Mouse (Mus musculus) midbrain, embryonic 16.5 days (tissue): ENCODE data around the gene Snx20. TPM values are rescaled to one million over a fixed set of nuclear protein-coding genes. Genes with fewer than 3 reads are reported as not detected.
A peak's percentile ranks its signal among the peaks of the same experiment; 100 is the strongest.

ENCODE experiments used
- ATAC-seq: fragments of 200-750 bp; cut with Nextera tagmentation; 2 replicates; pipeline ENCODE4 v1.8.0; 2017; ENCODE audit warnings: moderate TSS enrichment
- H3K27ac ChIP-seq: fragments of 300-500 bp; sonication (generic); 2 replicates; pipeline ENCODE4 v1.5.1; 2014; ENCODE audit warnings: mild to moderate bottlenecking, low read length, mixed read lengths
- H3K27me3 ChIP-seq: fragments of 300-500 bp; sonication (generic); 2 replicates; pipeline ENCODE4 v1.6.1; 2014; ENCODE audit warnings: low read depth, low read length, mixed read lengths; ENCODE audit not compliant: control insufficient read depth, insufficient read depth
- H3K36me3 ChIP-seq: fragments of 300-500 bp; sonication (generic); 2 replicates; pipeline ENCODE4 v1.6.1; 2014; ENCODE audit warnings: mild to moderate bottlenecking, low read length, moderate library complexity, mixed read lengths; ENCODE audit not compliant: control insufficient read depth, insufficient read depth
- H3K4me1 ChIP-seq: fragments of 300-500 bp; sonication (generic); 2 replicates; pipeline ENCODE4 v1.6.1; 2014; ENCODE audit warnings: mild to moderate bottlenecking, low read length, mixed read lengths; ENCODE audit not compliant: control insufficient read depth, insufficient read depth
- H3K4me2 ChIP-seq: fragments of 300-500 bp; sonication (generic); 2 replicates; pipeline ENCODE4 v1.6.1; 2014; ENCODE audit warnings: mild to moderate bottlenecking, low read length, mixed read lengths
- H3K4me3 ChIP-seq: fragments of 300-500 bp; sonication (generic); 2 replicates; pipeline ENCODE4 v1.5.1; 2014; ENCODE audit warnings: low read depth, mild to moderate bottlenecking, low read length, moderate library complexity, mixed read lengths
- H3K9ac ChIP-seq: fragments of 300-500 bp; sonication (generic); 2 replicates; pipeline ENCODE4 v1.6.1; 2014; ENCODE audit warnings: low read depth, low read length, mixed read lengths
- H3K9me3 ChIP-seq: fragments of 300-500 bp; sonication (generic); replicated peaks from 2 replicates; pipeline ENCODE4 v1.6.1; 2014; ENCODE audit warnings: mild to moderate bottlenecking, low read length, mixed read lengths; ENCODE audit not compliant: control insufficient read depth, poor library complexity, severe bottlenecking
- WGBS: fragments of 180-500 bp; shearing (Covaris S2); extraction: QIAGEN DNeasy Blood & Tissue Kit; methylation state at CpG from one replicate; pipeline ENCODE4 v1.1.7; 2014; 5-methylcytosine and 5-hydroxymethylcytosine counted together
- polyA plus RNA-seq: library from polyadenylated mRNA; unstranded; fragments of >200 nt; fragmentation: Nextera tagmentation; extraction: Ambion mirVana; gene quantifications from 2 replicates; pipeline ENCODE4 v1.2.1, GENCODE M21; 2015

Gene Snx20
- polyA plus RNA-seq, 1 experiment from 2014 or later = 1.5 TPM

DNA sequence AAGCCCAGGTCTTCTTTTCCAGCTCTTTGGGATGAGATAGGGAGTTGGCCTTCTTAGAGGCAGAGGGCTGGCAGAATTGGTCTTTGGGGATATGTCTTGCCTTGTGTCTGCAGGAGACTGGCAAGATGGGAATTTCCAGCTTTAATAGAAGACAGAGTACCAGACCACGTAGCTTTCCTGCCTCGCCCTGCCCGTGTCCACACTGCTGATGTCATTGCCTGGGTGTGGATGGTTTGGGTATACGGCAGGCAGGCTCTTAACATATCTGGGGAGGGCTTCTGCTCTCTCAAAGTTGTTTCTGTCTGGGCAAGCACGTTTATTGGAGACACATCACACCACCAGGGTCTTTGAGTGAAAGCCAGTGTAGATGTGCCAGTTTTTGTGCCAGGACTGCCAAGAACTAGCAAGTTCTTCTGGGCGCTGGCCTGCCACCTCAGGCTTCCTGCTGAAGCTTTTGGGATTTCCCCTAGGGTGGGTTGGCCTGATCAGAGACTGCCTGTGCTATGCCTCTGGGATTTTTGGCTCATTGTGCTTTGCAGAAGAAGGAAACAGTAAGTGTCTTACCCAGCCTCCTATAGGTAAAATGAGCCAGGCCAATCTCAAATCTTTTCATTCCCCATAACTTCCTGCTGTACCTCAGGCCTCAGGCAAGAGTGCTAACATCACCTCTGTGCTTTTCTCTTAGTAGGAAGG is 14.2 kb upstream of the Snx20 start:
- 83% methylated on average over 6 of the region's 6 CpGs for WGBS
- peaks cover 6% of the 10 kb centered on the region; the same call in 1 of the 2 replicates for H3K27me3 ChIP-seq
- no peaks in the 10 kb centered on the region for H3K4me1 ChIP-seq
- H3K4me2 ChIP-seq = no peak overlapping the region
- ATAC-seq = no peak
- H3K27ac ChIP-seq = no peak overlapping the region
- no peak overlapping the region for H3K4me3 ChIP-seq
- no peak overlapping the region for H3K9ac ChIP-seq
- H3K36me3 ChIP-seq = no peaks in the 10 kb centered on the region
- H3K9me3 ChIP-seq = no peaks in the 10 kb centered on the region

DNA sequence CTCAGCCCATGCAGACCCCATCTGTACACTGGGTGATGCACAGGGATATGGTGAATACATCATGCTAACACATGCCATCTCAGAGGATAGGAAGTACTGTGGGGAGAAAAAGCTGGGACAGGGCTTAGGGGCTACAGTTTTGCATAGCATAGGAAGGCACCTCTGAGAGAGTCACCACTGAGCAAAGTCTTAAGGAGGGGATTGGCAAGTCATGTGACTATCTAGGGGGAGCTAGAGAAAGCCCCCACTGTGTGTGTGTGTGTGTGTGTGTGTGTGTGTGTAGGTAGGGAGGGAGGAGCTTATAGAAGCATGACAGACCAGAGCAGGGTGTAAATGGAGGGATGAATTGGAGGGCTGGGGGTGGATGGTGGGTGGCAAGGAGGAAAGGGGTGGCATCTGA is 12.4 kb upstream of the Snx20 start:
- H3K4me3 ChIP-seq = no peak overlapping the region
- no peaks in the 10 kb centered on the region for H3K4me1 ChIP-seq
- H3K9me3 ChIP-seq = no peaks in the 10 kb centered on the region
- H3K4me2 ChIP-seq = no peak overlapping the region
- H3K27ac ChIP-seq = no peak overlapping the region
- H3K27me3 ChIP-seq = peaks cover 6% of the 10 kb centered on the region; the same call in 1 of the 2 replicates
- H3K9ac ChIP-seq = no peak overlapping the region
- no peak for ATAC-seq
- no peaks in the 10 kb centered on the region for H3K36me3 ChIP-seq

DNA sequence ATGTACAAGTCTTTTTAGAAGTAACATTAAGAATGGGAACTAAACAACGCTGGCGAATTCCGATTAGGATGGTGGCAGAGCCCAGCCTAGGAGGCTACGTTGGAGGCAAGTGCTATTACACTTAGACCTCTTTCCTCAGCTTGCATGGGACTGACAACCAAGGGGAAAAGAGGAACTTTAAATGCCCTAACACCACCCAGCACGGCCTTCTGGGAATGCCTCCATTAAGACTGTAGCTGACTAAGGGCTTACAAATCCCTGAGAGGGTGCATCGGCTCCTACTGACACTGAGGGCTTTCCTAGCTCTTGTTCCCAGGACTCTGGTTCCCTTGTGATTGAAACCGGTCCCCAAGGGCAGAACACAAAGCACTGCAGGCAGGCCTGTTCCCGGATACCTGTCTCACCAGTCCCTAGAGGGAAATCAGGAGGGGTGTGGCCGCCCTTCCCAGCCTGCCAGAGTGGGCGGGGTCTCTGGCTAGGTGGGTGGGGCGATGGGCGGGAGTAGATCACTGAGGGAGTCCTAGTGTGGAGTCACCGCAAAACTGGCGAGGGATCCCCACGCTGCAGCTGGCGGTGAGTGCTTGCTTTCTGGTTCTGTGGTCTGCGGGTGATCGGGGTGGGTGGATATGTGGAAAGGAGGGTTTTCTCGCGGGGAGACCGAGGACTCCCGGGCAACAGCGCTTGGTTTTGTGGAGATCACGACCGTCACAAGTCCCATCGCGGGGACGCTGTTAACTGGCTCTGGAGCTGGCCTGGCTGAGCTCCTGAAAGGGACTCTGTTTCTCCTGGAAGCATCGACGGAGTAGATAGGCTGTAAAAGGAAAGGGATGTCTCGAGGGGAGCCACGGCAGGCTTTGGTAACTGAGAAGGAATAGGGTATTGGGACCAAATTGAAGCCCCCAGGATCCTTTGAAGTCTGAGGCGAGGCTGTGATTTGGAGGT is 11.2 kb upstream of the Snx20 start, which contains the start of gene Nod2:
Gene Nod2 (plus strand): TSS at position 479 of the 942 bp plus-strand sequence.
- Histone ChIP-seq H3K36me3 (no peaks in the 10 kb centered on the region), H3K27ac (no peak within 1 kb of the TSS), H3K4me3 (peak within 1 kb of the TSS; percentile 11), H3K4me1 (no peaks in the 10 kb centered on the region), H3K9me3 (no peaks in the 10 kb centered on the region), H3K27me3 (peaks cover 6% of the 10 kb centered on the region; the same call in 1 of the 2 replicates), H3K9ac (0 out of 2 replicates have a peak within 1 kb of the TSS, but pooled peaks have one; percentile 2), H3K4me2 (peak within 1 kb of the TSS; percentile 45)
- ATAC-seq = no peak
- 9% methylated on average over 33 of the region's 33 CpGs for WGBS

DNA sequence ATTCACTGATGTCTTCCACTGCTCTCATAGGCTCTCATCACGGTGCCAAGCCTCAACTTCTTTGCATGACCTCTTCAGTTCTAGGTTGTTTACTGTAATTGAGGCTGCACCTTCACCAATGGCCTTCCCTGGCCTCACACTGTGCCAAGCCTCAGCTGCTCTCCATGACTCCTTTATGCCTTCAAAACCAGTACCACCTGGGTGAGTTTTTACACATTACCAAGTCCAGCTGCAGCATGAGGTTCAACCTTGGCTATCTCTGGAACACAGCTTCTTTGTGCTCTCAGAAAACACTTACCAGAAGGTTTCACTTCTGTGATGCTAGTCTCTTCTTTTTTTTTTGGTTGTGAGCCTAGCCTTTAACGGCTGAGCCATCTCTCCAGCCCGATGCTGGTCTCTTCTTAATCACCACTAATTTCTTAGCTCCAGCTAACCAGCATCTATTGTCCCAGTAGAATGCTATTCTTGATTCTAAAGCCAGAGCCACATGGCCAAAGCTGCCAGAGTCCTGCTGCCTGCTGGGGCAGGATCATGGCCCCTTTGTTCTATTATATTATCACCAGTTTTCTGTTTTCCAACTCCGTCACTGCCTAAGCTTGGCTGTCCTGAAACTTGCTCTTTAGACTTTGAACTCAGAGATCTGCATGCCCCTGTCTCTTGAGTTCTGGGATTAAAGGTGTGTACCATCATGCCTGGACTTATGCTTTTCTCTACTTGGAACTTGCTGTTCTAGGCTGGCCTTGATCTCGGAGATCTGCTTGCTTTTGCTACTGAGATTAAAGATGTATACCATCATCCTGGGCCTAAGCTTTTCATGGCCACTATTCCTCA is 7.0 kb upstream of the Snx20 start:
- peaks cover 2% of the 10 kb centered on the region; the same call in 1 of the 2 replicates for H3K27me3 ChIP-seq
- H3K4me2 ChIP-seq = no peak overlapping the region
- H3K4me3 ChIP-seq = no peak overlapping the region
- ATAC-seq = no peak
- no peak overlapping the region for H3K27ac ChIP-seq
- no peaks in the 10 kb centered on the region for H3K9me3 ChIP-seq
- no peaks in the 10 kb centered on the region for H3K36me3 ChIP-seq
- no peak overlapping the region for H3K9ac ChIP-seq
- H3K4me1 ChIP-seq = no peaks in the 10 kb centered on the region
- WGBS = 55% methylated on average over 5 of the region's 5 CpGs

DNA sequence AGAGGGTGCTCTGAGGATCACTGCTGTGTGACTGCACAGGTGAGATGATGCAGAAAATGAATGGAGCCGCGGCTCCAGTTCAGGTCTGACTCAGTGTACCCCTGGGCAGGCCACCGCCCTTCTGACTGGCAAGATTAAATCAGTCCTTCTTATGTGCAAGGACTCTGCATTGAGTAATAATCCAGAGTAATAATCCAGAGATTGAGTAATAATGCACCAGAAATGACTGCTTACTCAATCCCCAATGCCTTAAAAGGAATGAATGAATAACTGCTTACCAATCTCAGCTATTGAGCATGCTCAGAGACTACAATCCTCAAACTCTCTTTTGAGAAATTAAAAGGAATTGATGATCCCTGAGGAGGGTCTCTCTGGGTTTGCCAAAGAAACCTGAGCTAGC is 3.0 kb upstream of the Snx20 start:
- Histone ChIP-seq H3K4me1 (no peaks in the 10 kb centered on the region), H3K4me3 (no peak overlapping the region), H3K36me3 (no peaks in the 10 kb centered on the region), H3K9me3 (no peaks in the 10 kb centered on the region), H3K27me3 (no peaks in the 10 kb centered on the region), H3K27ac (no peak overlapping the region), H3K4me2 (no peak overlapping the region), H3K9ac (no peak overlapping the region)
- WGBS = 100% methylated on average over 3 of the region's 3 CpGs
- ATAC-seq = no peak

DNA sequence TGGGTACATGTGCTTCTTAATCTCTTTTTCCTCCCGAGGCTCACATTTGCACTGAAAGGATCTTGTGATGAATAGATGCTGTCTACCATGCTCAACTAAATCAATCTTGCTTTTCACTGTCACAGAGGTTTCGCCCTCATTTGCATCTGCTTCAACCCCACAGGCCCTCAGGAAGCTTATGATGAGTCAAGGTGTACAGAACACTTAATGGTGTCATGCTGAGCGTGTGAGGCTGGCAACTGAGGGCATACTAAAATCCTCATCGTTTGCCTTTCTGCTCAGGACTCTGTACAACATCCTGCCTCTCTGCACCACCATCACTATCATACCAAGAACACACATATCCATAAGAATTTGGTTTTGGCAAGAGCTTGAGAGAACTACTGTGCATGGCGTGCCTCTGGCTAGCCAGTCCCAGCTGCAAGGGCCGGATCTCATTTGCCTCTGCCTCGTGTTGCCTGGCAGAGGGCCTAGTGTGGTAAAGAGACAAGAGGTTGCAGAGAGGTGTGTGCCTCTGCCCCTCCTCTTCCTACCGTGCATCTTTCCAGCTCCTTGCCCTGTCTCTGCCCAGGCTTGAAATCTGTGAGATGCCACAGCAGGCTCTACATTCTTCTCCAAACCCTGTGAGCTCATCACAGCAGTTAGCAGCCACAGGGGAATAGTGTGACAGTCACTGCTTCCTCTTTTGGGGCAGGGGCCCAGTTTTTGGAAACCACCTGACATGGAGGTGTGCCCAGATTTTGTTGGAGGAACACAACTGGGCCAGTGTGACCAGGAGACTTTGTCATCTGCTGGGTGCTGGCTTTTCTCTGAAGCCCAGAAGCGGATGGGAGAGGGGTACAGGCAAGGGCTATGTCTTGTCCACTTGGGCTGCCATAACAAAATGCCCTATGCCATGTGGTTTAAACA is 1.4 kb upstream of the Snx20 start:
- ATAC-seq = no peak
- H3K4me3 ChIP-seq = no peak overlapping the region
- no peaks in the 10 kb centered on the region for H3K36me3 ChIP-seq
- no peak overlapping the region for H3K9ac ChIP-seq
- 68% methylated on average over 9 of the region's 9 CpGs for WGBS
- H3K4me1 ChIP-seq = no peaks in the 10 kb centered on the region
- H3K4me2 ChIP-seq = no peak overlapping the region
- no peaks in the 10 kb centered on the region for H3K9me3 ChIP-seq
- no peaks in the 10 kb centered on the region for H3K27me3 ChIP-seq
- no peak overlapping the region for H3K27ac ChIP-seq

DNA sequence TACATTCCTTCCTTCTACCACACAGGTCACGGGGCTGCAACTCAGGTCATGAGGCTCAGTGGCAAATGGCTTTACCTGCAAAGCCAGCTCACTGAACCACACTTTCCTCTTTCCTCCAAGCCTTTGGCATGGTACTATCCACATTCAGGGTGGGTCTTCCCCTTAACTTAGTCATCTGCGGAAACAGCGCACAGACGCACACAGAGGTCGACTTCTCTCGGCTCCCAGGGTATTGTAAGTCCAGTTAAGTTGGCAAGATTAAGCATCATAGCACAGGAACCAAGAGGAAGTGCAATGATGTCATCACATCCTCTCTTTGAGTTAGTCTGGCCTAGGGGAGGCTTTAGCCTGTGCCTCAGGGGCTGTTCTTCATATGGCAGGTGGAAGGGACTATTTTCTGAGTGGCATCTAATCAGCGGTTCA is 2.6 kb downstream of the Snx20 start:
- no peak overlapping the region for H3K9ac ChIP-seq
- H3K4me3 ChIP-seq = no peak overlapping the region
- H3K4me1 ChIP-seq = 0 out of 2 replicates have a peak, but pooled peaks cover 3% of the 10 kb centered on the region
- H3K27ac ChIP-seq = no peak overlapping the region
- ATAC-seq = no peak
- peaks cover 3% of the 10 kb centered on the region; the same call in 1 of the 2 replicates for H3K27me3 ChIP-seq
- no peaks in the 10 kb centered on the region for H3K9me3 ChIP-seq
- no peak overlapping the region for H3K4me2 ChIP-seq
- WGBS = 81% methylated on average over 7 of the region's 7 CpGs
- no peaks in the 10 kb centered on the region for H3K36me3 ChIP-seq

DNA sequence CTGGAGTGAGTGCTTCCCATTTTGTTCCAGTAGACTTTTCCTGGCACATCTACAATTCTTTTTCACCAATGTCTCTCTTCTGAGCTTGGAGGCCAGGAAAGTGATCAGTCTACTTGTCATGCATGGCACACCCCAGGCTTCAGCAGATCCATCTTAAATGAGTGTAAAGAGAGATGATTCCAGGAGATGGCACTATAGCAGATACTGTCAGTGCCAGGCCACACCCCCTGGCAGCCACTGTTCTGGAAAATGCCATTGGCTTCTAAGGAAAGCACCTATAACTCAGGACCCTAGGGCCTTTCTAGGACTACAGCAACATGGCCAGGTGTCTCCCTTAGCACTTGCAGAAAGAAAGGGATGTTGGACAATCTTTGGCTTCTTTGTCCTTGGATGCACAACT is 4.8 kb downstream of the Snx20 start:
- no peak overlapping the region for H3K9ac ChIP-seq
- no peaks in the 10 kb centered on the region for H3K9me3 ChIP-seq
- H3K4me1 ChIP-seq = peaks cover 10% of the 10 kb centered on the region
- no peak overlapping the region for H3K27ac ChIP-seq
- peaks cover 4% of the 10 kb centered on the region; the same call in 1 of the 2 replicates for H3K27me3 ChIP-seq
- no peaks in the 10 kb centered on the region for H3K36me3 ChIP-seq
- H3K4me2 ChIP-seq = no peak overlapping the region
- no peak for ATAC-seq
- no peak overlapping the region for H3K4me3 ChIP-seq
